Mouse (Mus musculus) thymus, adult 2 months (tissue): ENCODE results near the gene Bpifc. TPM values are rescaled to one million over a fixed set of nuclear protein-coding genes. Genes with fewer than 3 reads are reported as not detected.

Source experiments
- DNase-seq: peaks from one replicate; pipeline ENCODE4 v3.0.0; 2021
- H3K27ac ChIP-seq: fragments of 200-500 bp; 2 replicates; pipeline ENCODE4 v1.5.1; 2012; ENCODE audit warnings: low read length, control low read depth; ENCODE audit not compliant: control insufficient read depth, insufficient read depth
- H3K27me3 ChIP-seq: fragments of 200-500 bp; 2 replicates; pipeline ENCODE4 v1.6.1; 2012; ENCODE audit warnings: mild to moderate bottlenecking, low read length, moderate library complexity, mixed read lengths; ENCODE audit not compliant: control insufficient read depth, insufficient read depth
- H3K36me3 ChIP-seq: fragments of 200-500 bp; 2 replicates; pipeline ENCODE4 v1.6.1; 2012; ENCODE audit warnings: mild to moderate bottlenecking, low read length, moderate library complexity; ENCODE audit not compliant: control insufficient read depth, insufficient read depth
- H3K4me1 ChIP-seq: fragments of 200-500 bp; replicated peaks from 2 replicates; pipeline ENCODE4 v1.6.1; 2012; ENCODE audit warnings: low read length; ENCODE audit not compliant: control insufficient read depth, insufficient read depth
- H3K4me3 ChIP-seq: fragments of 200-500 bp; 2 replicates; pipeline ENCODE4 v1.5.1; 2012; ENCODE audit warnings: mild to moderate bottlenecking, low read length, control low read depth, moderate library complexity; ENCODE audit not compliant: control insufficient read depth, insufficient read depth
- CTCF ChIP-seq: fragments of 200-500 bp; IDR thresholded peaks from 2 replicates; pipeline ENCODE4 v1.5.1; 2012; ENCODE audit warnings: mild to moderate bottlenecking, control low read depth, low read length, moderate library complexity, borderline replicate concordance; ENCODE audit not compliant: control insufficient read depth, poor library complexity, insufficient read depth; ENCODE audit errors: extremely low read depth
- POLR2A ChIP-seq: fragments of 200-500 bp; IDR thresholded peaks from 2 replicates; pipeline ENCODE4 v1.6.1; 2012; ENCODE audit warnings: mild to moderate bottlenecking, low read length, control low read depth, moderate library complexity; ENCODE audit not compliant: control insufficient read depth, poor library complexity, insufficient read depth; ENCODE audit errors: extremely low read depth
- WGBS: fragments of 180-500 bp; shearing (Covaris S2); methylation state at CpG from one replicate; pipeline ENCODE4 v1.1.7; 2018; 5-methylcytosine and 5-hydroxymethylcytosine counted together
- polyA plus RNA-seq: library from polyadenylated mRNA; depleted of rRNA; stranded (reverse); fragments of >200 nt; gene quantifications from 2 replicates; pipeline ENCODE4 v1.2.3, GENCODE M21; 2012

Bpifc gene
- polyA plus RNA-seq, 1 experiment = 1.2 TPM

DNA sequence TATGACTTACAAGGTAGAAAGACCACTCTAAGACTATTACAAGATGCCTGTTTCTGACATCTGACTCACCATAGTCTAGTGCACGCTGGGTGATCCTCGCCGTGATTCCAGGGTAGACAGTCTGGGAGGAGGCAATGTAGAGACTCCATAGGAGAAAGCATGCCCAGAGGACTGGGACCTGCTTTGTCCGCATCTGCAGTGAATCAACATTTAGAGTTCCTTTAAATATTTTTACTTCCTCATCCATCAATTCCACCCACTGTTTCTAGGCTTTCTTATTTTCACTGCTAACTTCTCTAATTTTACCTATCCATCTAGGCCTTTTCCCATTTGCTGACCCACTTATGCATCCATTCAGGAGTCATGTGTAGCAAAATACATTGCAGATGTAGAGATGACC, 11.2 kb downstream of the Bpifc start:
- Histone ChIP-seq H3K4me1 (no peaks in the 10 kb centered on the region), H3K36me3 (no peaks in the 10 kb centered on the region), H3K4me3 (no peak overlapping the region), H3K27ac (no peak overlapping the region), H3K27me3 (no peaks in the 10 kb centered on the region)
- TF ChIP-seq POLR2A (no peak), CTCF (no peak)
- no peak for DNase-seq
- 95% methylated on average over 4 of the region's 4 CpGs for WGBS

DNA sequence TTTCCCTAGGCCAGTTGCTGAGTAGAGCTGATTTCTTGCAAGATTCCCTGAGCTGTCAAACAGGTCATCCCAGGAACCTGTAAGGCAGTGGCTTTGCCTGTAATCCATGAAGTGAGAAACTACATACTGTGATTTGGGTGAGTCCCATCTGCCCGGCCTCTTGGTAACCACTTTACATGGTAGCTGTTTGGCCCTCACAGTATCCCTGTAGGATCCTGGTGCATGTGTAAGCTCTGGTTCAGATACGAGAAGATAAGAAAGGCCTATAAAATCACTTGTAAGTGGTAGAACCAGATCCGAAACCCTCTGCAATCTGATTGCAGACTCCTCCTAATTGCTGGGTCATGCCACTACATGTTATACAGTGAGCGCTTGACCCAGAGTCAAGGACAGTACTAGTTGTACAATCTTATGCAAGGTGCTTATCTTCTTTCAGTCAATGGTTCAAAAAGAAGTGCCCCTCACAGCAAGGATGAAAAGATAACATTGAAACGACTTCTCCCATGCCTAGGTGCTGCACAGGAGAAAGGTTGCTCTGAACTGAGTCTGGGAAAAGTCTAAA, 17.1 kb downstream of the Bpifc start:
- Histone ChIP-seq H3K36me3 (no peaks in the 10 kb centered on the region), H3K4me1 (0 out of 2 replicates have a peak, but pooled peaks cover 4% of the 10 kb centered on the region), H3K27me3 (no peaks in the 10 kb centered on the region), H3K4me3 (no peak overlapping the region), H3K27ac (no peak overlapping the region)
- WGBS = 90% methylated on average over 5 of the region's 5 CpGs
- no peak for TF ChIP-seq POLR2A
- no peak for TF ChIP-seq CTCF
- no peak for DNase-seq

GRCm38 (mm10) chr10:85993836-85994235, 17.9 kb downstream of the Bpifc start:
- no peak for DNase-seq
- H3K27ac ChIP-seq = no peak overlapping the region; the same call in 1 of the 2 replicates
- TF ChIP-seq POLR2A (no peak), CTCF (no peak)

GRCm38 (mm10) chr10:85992412-85992811, 19.3 kb downstream of the Bpifc start:
- Histone ChIP-seq H3K27ac (no peak overlapping the region), H3K4me1 (0 out of 2 replicates have a peak, but pooled peaks cover 4% of the 10 kb centered on the region), H3K4me3 (no peak overlapping the region), H3K36me3 (no peaks in the 10 kb centered on the region), H3K27me3 (no peaks in the 10 kb centered on the region)
- 16% methylated on average over 4 of the region's 4 CpGs for WGBS
- no peak for DNase-seq
- TF ChIP-seq POLR2A (no peak), CTCF (no peak)

More at GRCm38 (mm10) chr10:85993836-85994235, 17.9 kb downstream of the Bpifc start:
- Histone ChIP-seq H3K4me1 (0 out of 2 replicates have a peak, but pooled peaks cover 4% of the 10 kb centered on the region), H3K36me3 (no peaks in the 10 kb centered on the region), H3K27me3 (no peaks in the 10 kb centered on the region), H3K4me3 (no peak overlapping the region)
- WGBS = 94% methylated on average over 9 of the region's 9 CpGs

- TF ChIP-seq CTCF = no peak
- no peak for TF ChIP-seq POLR2A
- Histone ChIP-seq H3K4me1 (0 out of 2 replicates have a peak, but pooled peaks cover 4% of the 10 kb centered on the region), H3K27me3 (no peaks in the 10 kb centered on the region), H3K4me3 (no peak overlapping the region), H3K27ac (no peak overlapping the region), H3K36me3 (no peaks in the 10 kb centered on the region)
- WGBS = 10% methylated on average over 6 of the region's 6 CpGs
- DNase-seq = no peak
Observed at GRCm38 (mm10) chr10:85989412-85990115, 22.1 kb downstream of the Bpifc start.

DNA sequence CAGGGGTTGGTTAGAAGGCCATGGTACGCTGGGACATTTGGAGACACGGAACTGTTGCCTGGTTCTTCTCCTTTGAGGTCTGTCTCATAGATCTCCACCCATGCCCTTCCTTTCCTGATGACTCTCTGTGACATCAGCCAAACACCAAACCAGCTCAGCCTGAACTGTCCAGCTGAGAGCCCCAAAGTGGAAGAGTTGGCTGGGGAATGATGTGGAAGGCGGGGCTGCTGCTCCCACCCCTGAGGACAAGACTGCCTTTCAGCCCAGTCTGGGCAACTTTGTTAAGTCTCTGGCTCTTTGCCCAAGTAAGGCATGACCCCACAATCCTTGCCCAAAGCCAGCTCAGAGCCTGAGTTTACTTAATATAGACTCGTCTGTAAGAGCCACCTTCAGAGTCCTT, 38.8 kb downstream of the Bpifc start:
- Histone ChIP-seq H3K27ac (no peak overlapping the region), H3K36me3 (no peaks in the 10 kb centered on the region), H3K27me3 (no peaks in the 10 kb centered on the region), H3K4me1 (no peaks in the 10 kb centered on the region), H3K4me3 (no peak overlapping the region)
- WGBS = 93% methylated on average over 4 of the region's 4 CpGs
- TF ChIP-seq POLR2A (no peak), CTCF (no peak)
- no peak for DNase-seq

GRCm38 (mm10) chr10:85971826-85972225, 39.9 kb downstream of the Bpifc start:
- Histone ChIP-seq H3K27ac (no peak overlapping the region), H3K27me3 (no peaks in the 10 kb centered on the region), H3K36me3 (no peaks in the 10 kb centered on the region), H3K4me3 (no peak overlapping the region), H3K4me1 (no peaks in the 10 kb centered on the region)
- DNase-seq = no peak
- 98% methylated on average over 9 of the region's 9 CpGs for WGBS
- no peak for TF ChIP-seq POLR2A
- TF ChIP-seq CTCF = no peak
